Mouse (Mus musculus): ENCODE data around the gene Olfr177.

Gene Olfr177

GRCm38 (mm10) chr16:58874668-58875067, at the start of gene Olfr177:
Gene Olfr177, minus strand, starts transcription at chr16:58874768.
- no peak for DNase-seq (ENCODE audit: low spot score)

- DNase-seq (ENCODE audit: low spot score) = no peak
Measured at GRCm38 (mm10) chr16:58891963-58892362, 17.4 kb upstream of the Olfr177 start, which contains the start of gene Olfr178. Gene Olfr178, minus strand, starts transcription at chr16:58892063.

- DNase-seq (ENCODE audit: low spot score) = no peak
Measured at GRCm38 (mm10) chr16:58884416-58884815, 9.8 kb upstream of the Olfr177 start.

GRCm38 (mm10) chr16:58861479-58861878, 13.1 kb downstream of the Olfr177 start:
- DNase-seq (ENCODE audit: low spot score) = no peak

- no peak for DNase-seq (ENCODE audit: low spot score)
Measured at GRCm38 (mm10) chr16:58860032-58860737, 14.4 kb downstream of the Olfr177 start.

- DNase-seq (ENCODE audit: low spot score) = no peak
Measured at GRCm38 (mm10) chr16:58826732-58827319, 47.7 kb downstream of the Olfr177 start, which contains the start of gene Olfr175-ps1. Gene Olfr175-ps1, minus strand, starts transcription at chr16:58826782.

Measured in embryo, embryonic 10 days (tissue).